Mouse (Mus musculus) CH12F3 (cell line): Measurements from ENCODE around the gene Olfr474.
"Not testable (repeated sequence)": the region's sequence is repeated elsewhere in the genome, so short reads cannot be mapped to it uniquely, and the experiment has no call there.

ENCODE experiments used
- in situ Hi-C: fragments of 300-500 bp; cut with MboI; formaldehyde crosslinking; loops from 2 replicates; pipeline ENCODE4 v1.14.3; 2020; ENCODE audit warnings: low sequenced_read_pairs

Gene Olfr474

GRCm38 (mm10) chr7:107954343-107954742, at the start of gene Olfr474:
Olfr474 (plus strand) TSS chr7:107954643.
- in situ Hi-C loops: no loop called here

GRCm38 (mm10) chr7:107930146-107930545, 24.3 kb upstream of the Olfr474 start, which contains the start of gene Olfr473:
Olfr473 (plus strand) TSS chr7:107930446.
- in situ Hi-C loops: no loop called here

GRCm38 (mm10) chr7:107952539-107952938, 1.9 kb upstream of the Olfr474 start:
- in situ Hi-C loops: not testable (repeated sequence)

- in situ Hi-C loops: no loop called here
These were observed 10.1 kb downstream of the Olfr474 start, which contains the start of gene Olfr476 for GRCm38 (mm10) chr7:107964503-107964902. Olfr476 (plus strand) TSS chr7:107964803.

DNA sequence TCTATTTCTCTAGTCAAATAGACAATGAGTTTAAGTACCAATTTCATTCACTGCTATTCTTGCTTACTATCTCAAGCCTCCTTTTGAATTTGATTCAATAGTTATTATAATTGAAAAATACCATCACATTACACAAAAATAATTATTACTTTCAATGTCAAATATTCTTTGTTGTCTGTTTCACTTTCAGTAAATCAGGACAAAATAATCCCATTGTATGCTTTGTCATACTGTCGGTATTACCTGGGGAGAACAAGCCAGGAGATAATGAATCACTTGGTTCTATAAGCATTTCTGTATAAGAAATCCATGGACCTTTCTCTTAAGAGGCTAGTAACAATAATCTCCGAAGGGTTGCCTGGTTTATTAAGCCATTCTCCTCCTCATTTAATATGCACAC, 31.9 kb downstream of the Olfr474 start, which contains the start of gene Olfr477:
Gene Olfr477, plus strand, starts transcription at position 301 of the 400 bp plus-strand sequence.
- in situ Hi-C loops: no loop called here
